Mouse (Mus musculus) kidney, embryonic 14.5 days (tissue): ENCODE results near the gene Ntrk2. TPM values are rescaled to one million over a fixed set of nuclear protein-coding genes. Genes with fewer than 3 reads are reported as not detected.

Source experiments
- ATAC-seq: fragments of 200-750 bp; cut with Nextera tagmentation; 2 replicates; pipeline ENCODE4 v1.8.0; 2017; ENCODE audit warnings: moderate number of reproducible peaks, mild to moderate bottlenecking, moderate TSS enrichment, moderate library complexity; ENCODE audit not compliant: low FRiP score, low TSS enrichment
- H3K27ac ChIP-seq: fragments of 300-500 bp; sonication (generic); 2 replicates; pipeline ENCODE4 v1.5.1; 2014; ENCODE audit warnings: low read depth, mild to moderate bottlenecking, low read length, moderate library complexity, mixed read lengths
- H3K27me3 ChIP-seq: fragments of 300-500 bp; sonication (generic); 2 replicates; pipeline ENCODE4 v1.6.1; 2014; ENCODE audit warnings: mild to moderate bottlenecking, low read length; ENCODE audit not compliant: control insufficient read depth, insufficient read depth
- H3K36me3 ChIP-seq: fragments of 300-500 bp; sonication (generic); 2 replicates; pipeline ENCODE4 v1.6.1; 2014; ENCODE audit warnings: low read length, mixed read lengths; ENCODE audit not compliant: control insufficient read depth, insufficient read depth
- H3K4me1 ChIP-seq: fragments of 300-500 bp; sonication (generic); 2 replicates; pipeline ENCODE4 v1.6.1; 2014; ENCODE audit warnings: low read length, mixed read lengths; ENCODE audit not compliant: control insufficient read depth, insufficient read depth
- H3K4me2 ChIP-seq: fragments of 300-500 bp; sonication (generic); replicated peaks from 2 replicates; pipeline ENCODE4 v1.6.1; 2014; ENCODE audit warnings: low read depth, mild to moderate bottlenecking, low read length
- H3K4me3 ChIP-seq: fragments of 300-500 bp; sonication (generic); 2 replicates; pipeline ENCODE4 v1.5.1; 2014; ENCODE audit warnings: mild to moderate bottlenecking, low read length
- H3K9ac ChIP-seq: fragments of 300-500 bp; sonication (generic); 2 replicates; pipeline ENCODE4 v1.6.1; 2014; ENCODE audit warnings: low read depth, mild to moderate bottlenecking, low read length, moderate library complexity
- H3K9me3 ChIP-seq: fragments of 300-500 bp; sonication (generic); 2 replicates; pipeline ENCODE4 v1.6.1; 2016; ENCODE audit warnings: low read length; ENCODE audit not compliant: control insufficient read depth
- WGBS: fragments of 180-500 bp; shearing (Covaris S2); extraction: QIAGEN DNeasy Blood & Tissue Kit; methylation state at CpG from one replicate; pipeline ENCODE4 v1.1.7; 2014; 5-methylcytosine and 5-hydroxymethylcytosine counted together
- polyA plus RNA-seq: library from polyadenylated mRNA; unstranded; fragments of >200 nt; fragmentation: Nextera tagmentation; extraction: Ambion mirVana; gene quantifications from 2 replicates; pipeline ENCODE4 v1.2.1, GENCODE M21; 2014

Gene Ntrk2
- polyA plus RNA-seq, 1 experiment from 2014 or later = 5.6 TPM

DNA sequence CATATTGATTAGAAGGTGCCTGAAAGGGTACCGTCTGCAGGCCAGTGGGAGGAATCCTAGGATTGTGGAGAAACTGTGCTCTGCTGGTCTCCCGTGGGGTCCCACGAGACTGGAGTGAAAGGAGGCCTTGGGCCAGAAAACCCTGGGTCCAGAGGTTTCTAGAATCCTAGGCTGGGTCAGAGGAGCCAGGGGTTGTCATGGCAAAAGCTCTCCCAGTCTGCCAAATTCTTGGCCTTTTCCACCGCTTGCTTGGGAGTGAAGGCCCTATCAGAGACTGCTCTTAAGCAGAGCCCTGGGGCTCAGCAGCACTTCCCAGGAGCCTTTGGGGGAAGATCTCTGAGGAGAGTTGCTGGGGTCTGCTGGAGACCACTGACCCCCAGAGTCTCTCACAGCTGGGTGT, 25.6 kb downstream of the Ntrk2 start:
- no peaks in the 10 kb centered on the region for H3K36me3 ChIP-seq
- H3K27me3 ChIP-seq = no peaks in the 10 kb centered on the region
- 85% methylated on average over 4 of the region's 4 CpGs for WGBS
- H3K4me3 ChIP-seq = no peak overlapping the region
- no peak overlapping the region for H3K9ac ChIP-seq
- no peak overlapping the region for H3K4me2 ChIP-seq
- H3K9me3 ChIP-seq = no peaks in the 10 kb centered on the region; the same call in 1 of the 2 replicates
- ATAC-seq = no peak
- no peaks in the 10 kb centered on the region for H3K4me1 ChIP-seq
- no peak overlapping the region for H3K27ac ChIP-seq

DNA sequence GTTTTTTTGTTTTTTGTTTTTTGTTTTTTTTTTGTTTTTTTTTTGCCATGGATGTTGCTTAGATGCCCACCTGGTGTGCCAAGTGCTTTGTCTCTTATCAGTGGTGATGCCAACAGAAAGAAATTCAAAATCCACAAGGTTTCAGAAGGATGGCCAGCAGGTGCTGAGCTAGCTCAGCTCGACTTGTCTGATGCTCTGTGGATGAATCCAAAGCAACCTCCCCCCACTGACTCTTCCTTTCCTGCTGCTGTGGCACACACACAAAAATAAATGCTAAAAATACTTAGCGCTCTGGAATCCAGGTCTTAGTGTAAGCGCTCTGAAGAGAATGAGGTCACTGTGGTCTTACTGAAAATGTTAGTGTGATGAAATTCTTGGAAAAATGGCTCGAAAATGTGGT, 28.4 kb downstream of the Ntrk2 start:
- ATAC-seq = no peak
- Histone ChIP-seq H3K9ac (no peak overlapping the region), H3K4me1 (no peaks in the 10 kb centered on the region), H3K27me3 (no peaks in the 10 kb centered on the region), H3K36me3 (no peaks in the 10 kb centered on the region), H3K4me3 (no peak overlapping the region), H3K27ac (no peak overlapping the region), H3K4me2 (no peak overlapping the region), H3K9me3 (no peaks in the 10 kb centered on the region)
- 81% methylated on average over 4 of the region's 4 CpGs for WGBS

DNA sequence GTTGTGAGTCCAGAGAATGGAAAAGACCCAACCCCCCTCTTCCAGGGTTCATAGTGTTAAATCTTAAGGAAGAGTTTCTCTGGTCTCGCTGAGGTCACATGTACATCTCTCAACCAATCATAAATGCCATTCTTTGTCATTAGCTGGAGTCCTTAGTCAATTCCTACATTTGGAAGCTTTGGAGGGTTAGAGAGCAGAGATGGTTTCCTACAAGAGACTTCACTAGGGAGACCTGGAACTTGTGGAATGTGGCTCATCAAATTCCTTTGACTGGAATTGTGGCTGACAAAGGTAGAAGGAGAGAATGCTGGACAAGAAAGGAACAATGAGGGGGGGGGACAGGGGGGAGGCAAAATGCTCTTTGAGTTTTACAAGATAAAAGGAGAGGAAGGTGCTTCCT, 30.5 kb downstream of the Ntrk2 start:
- WGBS = 88% methylated on average over 1 of the region's 1 CpGs
- Histone ChIP-seq H3K4me2 (no peak overlapping the region), H3K9me3 (no peaks in the 10 kb centered on the region), H3K4me3 (no peak overlapping the region), H3K27ac (no peak overlapping the region), H3K27me3 (no peaks in the 10 kb centered on the region), H3K4me1 (peaks cover 4% of the 10 kb centered on the region; the same call in 1 of the 2 replicates), H3K36me3 (no peaks in the 10 kb centered on the region), H3K9ac (no peak overlapping the region)
- ATAC-seq = no peak

DNA sequence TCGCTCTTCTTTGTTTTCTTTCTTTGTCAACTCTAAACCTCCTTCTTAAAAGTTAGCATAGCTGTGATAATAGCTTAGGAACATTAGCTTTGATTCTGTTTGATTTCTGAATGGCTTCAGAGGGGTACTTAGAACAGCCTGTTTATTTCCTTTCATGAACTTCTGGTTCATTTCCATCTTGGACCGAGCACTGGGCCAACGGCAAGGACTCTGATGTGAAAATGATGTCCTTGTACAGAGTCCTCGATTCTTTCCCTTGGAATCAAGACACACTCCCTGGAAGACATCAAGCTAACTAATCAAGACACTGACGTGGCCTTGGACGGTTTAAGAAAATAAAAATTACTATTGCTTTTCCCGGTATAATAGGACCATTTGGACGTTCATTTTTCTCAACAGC, 31.7 kb downstream of the Ntrk2 start:
- no peaks in the 10 kb centered on the region for H3K9me3 ChIP-seq
- no peak overlapping the region for H3K4me2 ChIP-seq
- H3K36me3 ChIP-seq = no peaks in the 10 kb centered on the region
- H3K4me3 ChIP-seq = no peak overlapping the region
- H3K9ac ChIP-seq = no peak overlapping the region
- H3K4me1 ChIP-seq = peaks cover 4% of the 10 kb centered on the region; the same call in 1 of the 2 replicates
- 85% methylated on average over 8 of the region's 8 CpGs for WGBS
- no peak for ATAC-seq
- H3K27ac ChIP-seq = no peak overlapping the region
- H3K27me3 ChIP-seq = no peaks in the 10 kb centered on the region

DNA sequence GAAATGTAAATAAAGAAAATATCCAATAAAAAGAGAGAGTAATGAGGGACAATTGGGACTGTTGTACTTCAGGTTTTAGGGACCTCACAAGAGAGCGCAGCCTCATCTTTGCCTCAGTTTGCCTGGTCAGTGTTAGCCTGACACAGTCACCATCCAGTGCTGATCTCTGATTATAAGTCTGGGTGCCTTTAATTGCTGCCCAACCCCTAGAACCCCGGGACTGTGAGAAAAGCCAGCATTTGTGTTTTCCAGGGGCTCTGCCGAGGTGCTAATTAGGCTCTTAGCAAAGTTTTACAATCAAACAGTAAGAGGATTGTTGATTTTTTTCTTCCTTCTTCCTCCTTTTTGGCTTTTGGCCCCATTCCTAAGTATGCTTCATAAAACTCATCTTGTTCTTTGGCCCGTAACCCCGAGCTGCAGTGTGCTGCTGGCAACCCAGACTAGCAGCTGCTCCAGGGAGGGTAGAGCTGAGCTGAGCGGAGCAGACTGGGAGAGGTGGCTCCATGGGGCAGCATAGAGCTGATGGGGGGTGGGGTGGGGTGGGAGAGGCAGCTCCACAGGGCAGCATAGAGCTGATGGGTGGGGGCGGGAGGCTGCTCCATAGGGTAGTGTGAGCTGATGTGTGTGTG, 34.5 kb downstream of the Ntrk2 start:
- ATAC-seq = 0 out of 2 replicates have a peak, but pooled peaks have one; percentile 62
- Histone ChIP-seq H3K36me3 (no peaks in the 10 kb centered on the region), H3K27ac (no peak overlapping the region), H3K4me3 (no peak overlapping the region), H3K9ac (no peak overlapping the region), H3K9me3 (no peaks in the 10 kb centered on the region), H3K27me3 (no peaks in the 10 kb centered on the region), H3K4me1 (peaks cover 4% of the 10 kb centered on the region; the same call in 1 of the 2 replicates), H3K4me2 (no peak overlapping the region)
- WGBS = 14% methylated on average over 6 of the region's 7 CpGs

DNA sequence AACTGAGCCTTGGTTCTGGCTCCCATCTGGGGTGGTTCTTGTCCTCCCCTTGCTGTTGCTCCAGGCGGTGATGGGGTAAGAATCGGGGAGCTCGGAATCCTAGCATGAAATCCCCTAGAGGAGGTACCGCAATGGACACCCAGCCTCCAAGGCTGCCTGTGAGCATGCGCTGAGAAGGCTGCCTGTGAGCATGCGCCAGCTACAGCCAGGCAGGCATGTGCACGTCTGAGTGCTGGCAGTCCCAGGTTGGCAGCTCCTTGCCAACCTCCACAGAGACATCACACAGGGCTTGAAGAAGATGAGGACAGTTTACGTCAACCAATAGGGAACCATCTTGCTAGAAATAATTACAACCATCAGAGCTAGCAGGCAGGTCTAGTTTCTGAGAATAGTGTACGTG, 37.5 kb downstream of the Ntrk2 start:
- peaks cover 4% of the 10 kb centered on the region; the same call in 1 of the 2 replicates for H3K4me1 ChIP-seq
- 91% methylated on average over 9 of the region's 9 CpGs for WGBS
- no peak overlapping the region for H3K27ac ChIP-seq
- H3K27me3 ChIP-seq = no peaks in the 10 kb centered on the region
- no peaks in the 10 kb centered on the region for H3K36me3 ChIP-seq
- H3K4me2 ChIP-seq = no peak overlapping the region
- H3K4me3 ChIP-seq = no peak overlapping the region
- ATAC-seq = no peak
- H3K9ac ChIP-seq = no peak overlapping the region
- peaks cover 3% of the 10 kb centered on the region; the same call in 1 of the 2 replicates for H3K9me3 ChIP-seq

DNA sequence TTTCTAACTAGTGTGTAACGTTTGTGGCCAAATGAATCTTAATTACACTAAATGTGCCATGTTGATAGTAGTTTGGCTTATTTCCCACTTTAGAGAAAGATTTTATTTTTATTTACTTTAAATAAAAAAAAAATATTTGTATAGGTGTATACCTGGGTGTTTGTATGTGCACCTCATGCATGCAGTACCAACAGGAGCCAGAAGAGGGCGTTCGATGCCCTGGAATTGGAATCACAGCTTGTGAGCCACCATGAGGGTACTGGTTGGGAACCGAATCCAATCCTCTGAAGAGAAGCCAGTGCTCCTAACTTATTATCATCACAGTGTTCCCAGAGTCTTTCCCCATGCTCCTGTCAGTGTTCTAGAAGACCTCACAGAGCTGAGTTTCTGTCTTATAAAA, 42.2 kb downstream of the Ntrk2 start:
- peaks cover 4% of the 10 kb centered on the region; the same call in 1 of the 2 replicates for H3K9me3 ChIP-seq
- no peak for ATAC-seq
- no peak overlapping the region for H3K4me3 ChIP-seq
- WGBS = 87% methylated on average over 4 of the region's 4 CpGs
- H3K27me3 ChIP-seq = no peaks in the 10 kb centered on the region
- H3K9ac ChIP-seq = no peak overlapping the region
- no peak overlapping the region for H3K4me2 ChIP-seq
- H3K4me1 ChIP-seq = no peaks in the 10 kb centered on the region
- H3K27ac ChIP-seq = no peak overlapping the region
- no peaks in the 10 kb centered on the region for H3K36me3 ChIP-seq

DNA sequence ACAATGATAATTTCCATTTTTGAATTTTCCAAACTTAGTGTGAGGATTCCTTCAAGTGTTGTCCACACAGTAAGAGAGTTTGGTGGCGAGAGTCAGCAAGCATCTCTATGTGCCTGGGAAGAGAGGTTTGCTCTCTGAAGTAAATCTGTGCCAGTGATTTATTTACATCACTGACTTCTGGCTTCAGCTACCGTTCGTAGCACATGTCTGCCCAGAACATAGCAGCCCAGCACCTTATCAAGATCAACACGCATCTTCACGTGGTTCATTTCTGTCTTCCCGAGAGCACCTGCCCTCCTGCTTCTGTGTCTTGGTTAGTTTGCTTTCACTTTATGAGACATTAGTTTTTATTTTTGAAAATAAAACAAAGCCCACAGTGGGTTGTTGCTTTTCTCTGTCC, 47.3 kb downstream of the Ntrk2 start:
- H3K27me3 ChIP-seq = no peaks in the 10 kb centered on the region
- no peak overlapping the region for H3K9ac ChIP-seq
- H3K4me2 ChIP-seq = no peak overlapping the region
- peaks cover 2% of the 10 kb centered on the region; the same call in 1 of the 2 replicates for H3K9me3 ChIP-seq
- no peak overlapping the region for H3K4me3 ChIP-seq
- WGBS = 76% methylated on average over 6 of the region's 6 CpGs
- no peaks in the 10 kb centered on the region for H3K36me3 ChIP-seq
- no peaks in the 10 kb centered on the region for H3K4me1 ChIP-seq
- ATAC-seq = no peak
- no peak overlapping the region for H3K27ac ChIP-seq

DNA sequence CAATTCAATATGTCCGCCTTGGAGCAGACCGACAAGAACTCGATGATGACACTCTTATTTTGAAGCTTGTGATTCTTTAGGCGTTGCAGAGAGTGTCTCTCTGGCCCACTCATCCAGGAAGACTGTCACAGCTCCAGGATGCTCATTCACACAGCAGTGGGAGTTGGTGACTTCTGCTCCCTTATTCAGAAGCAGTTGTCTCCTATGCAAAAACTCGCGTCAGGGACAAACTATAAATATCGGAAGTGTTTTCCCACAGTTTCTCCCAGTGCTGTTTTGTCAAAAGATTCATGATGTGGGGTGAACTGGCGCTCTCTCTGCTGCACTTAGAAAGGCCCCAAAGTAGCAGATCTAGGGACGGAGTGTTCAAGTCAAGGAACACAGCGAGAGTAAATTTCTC, 59.9 kb downstream of the Ntrk2 start:
- H3K4me1 ChIP-seq = no peaks in the 10 kb centered on the region
- H3K27me3 ChIP-seq = no peaks in the 10 kb centered on the region
- no peak overlapping the region for H3K4me2 ChIP-seq
- 79% methylated on average over 10 of the region's 10 CpGs for WGBS
- no peaks in the 10 kb centered on the region for H3K36me3 ChIP-seq
- H3K27ac ChIP-seq = no peak overlapping the region
- no peaks in the 10 kb centered on the region for H3K9me3 ChIP-seq
- H3K4me3 ChIP-seq = no peak overlapping the region
- no peak overlapping the region for H3K9ac ChIP-seq
- no peak for ATAC-seq
